Mouse (Mus musculus): ENCODE results near the gene Zhx3.

DNA sequence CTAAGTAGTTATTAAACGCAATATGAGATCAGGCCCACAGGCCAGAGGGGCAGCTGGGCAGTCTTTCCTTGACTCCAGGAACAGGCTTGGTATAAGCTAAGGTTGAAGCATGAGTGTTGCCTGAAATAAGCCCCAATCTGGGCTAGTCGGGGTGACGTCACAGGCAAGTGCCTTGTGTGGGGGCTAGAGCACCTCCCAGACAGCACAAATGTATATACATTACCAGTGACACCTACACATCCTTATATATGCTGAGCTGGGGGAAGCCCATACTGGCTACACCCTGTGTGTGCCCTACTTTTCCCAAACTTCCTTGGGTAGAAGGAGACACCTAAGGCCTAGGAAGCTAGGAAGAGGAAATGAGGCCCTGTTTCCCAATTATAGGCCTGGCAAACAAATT is 143.8 kb downstream of the Zhx3 start:
- TF ChIP-seq CTCF (IDR thresholded peaks at IDR 0.05; ENCODE audit: low read depth) (no peak), EP300 (IDR thresholded peaks at IDR 0.05; ENCODE audit: low read depth) (no peak)
